Mouse (Mus musculus): ENCODE measurements around the gene Mogat2.

DNA sequence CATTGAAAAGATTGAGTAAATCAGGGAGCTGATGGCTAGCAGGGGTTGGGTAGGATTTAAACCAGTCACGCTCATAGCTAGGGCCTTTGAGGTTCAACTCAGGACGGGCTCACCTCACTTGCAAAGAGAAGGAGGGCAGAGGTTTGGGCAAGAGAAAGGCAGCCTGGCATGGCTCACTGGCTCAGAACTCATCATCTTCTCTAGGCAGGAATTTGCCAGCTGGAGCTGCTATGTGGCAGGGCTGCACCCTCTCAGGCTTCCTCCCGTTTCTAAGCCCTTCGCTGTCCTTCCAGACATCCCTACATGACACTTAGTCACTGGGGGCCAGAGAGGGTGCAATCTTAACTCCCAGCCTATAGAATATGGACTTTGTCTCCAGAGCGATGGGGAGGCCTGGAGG lies 51.0 kb downstream of the Mogat2 start:
- TF ChIP-seq NANOG (IDR thresholded peaks at IDR 0.05; ENCODE audit: borderline replicate concordance, low read length) (no peak), CTCF (conservative IDR thresholded peaks at IDR 0.05; ENCODE audit: low read length) (no peak)
